Mouse (Mus musculus) adrenal gland, adult 2 months (tissue): ENCODE data around the gene Rbbp6. TPM values are rescaled to one million over a fixed set of nuclear protein-coding genes. Genes with fewer than 3 reads are reported as not detected.

Experiments
- DNase-seq: peaks from one replicate; pipeline ENCODE4 v3.0.0; 2021
- polyA plus RNA-seq: library from polyadenylated mRNA; depleted of rRNA; stranded (reverse); fragments of >200 nt; gene quantifications from 2 replicates; pipeline ENCODE4 v1.2.3, GENCODE M21; 2012; rRNA removed
- total RNA-seq, 2 experiments: library from RNA; stranded (reverse); gene quantifications; 2 replicates each; pipeline ENCODE4 v1.2.3; 2021

The Rbbp6 gene
- total and polyA plus RNA-seq, 3 experiments: 8.0 to 82.9 (median 43.8) TPM

DNA sequence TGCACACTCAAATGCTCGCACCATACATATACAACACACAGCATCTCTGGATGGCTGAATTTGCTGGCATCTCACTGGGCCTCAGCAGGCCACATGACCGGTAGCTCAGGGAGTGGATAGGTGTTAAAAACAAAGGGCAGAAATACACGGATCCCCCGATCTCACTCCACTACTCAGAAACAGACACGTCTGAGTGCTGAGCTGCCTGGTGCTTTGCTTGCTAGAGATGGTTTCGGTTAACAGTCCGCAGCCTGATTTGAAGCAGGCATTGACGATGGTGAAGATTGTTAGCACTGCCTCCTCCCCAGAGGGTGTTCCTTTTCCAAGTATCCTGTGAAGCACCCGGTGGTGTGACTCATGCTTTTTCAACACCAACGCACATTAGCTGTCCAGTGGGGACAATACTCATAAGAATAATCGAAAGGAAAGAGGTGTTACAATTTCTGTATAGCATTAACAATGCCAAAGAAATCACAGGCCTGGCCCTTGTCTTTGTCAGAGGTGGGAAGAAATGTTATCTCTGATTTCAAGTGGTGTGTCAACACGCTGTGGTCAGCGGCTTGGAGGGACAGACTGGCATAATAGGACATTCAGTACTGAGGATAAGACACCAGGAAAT is 81.1 kb downstream of the Rbbp6 start:
- DNase-seq: peak; percentile 27

Other genes starting within 250 kb of the Rbbp6 start
- gene Tnrc6a, start 158.2 kb downstream of the Rbbp6 start, total RNA-seq: 10 to 100 TPM; 42.4 to 59.4 TPM
- 29.6 and 30.8 TPM in 2 replicates for gene Tnrc6a, start 158.2 kb downstream of the Rbbp6 start, polyA plus RNA-seq
- gene Slc5a11, start 249.1 kb downstream of the Rbbp6 start, total RNA-seq: not detected
- gene Slc5a11, start 249.1 kb downstream of the Rbbp6 start, polyA plus RNA-seq: not detected in 2 replicates